Mouse (Mus musculus) naive thymus-derived CD4-positive, alpha-beta T cell, adult 5 months (primary cell): ENCODE measurements around the gene Smad3. TPM values are rescaled to one million over a fixed set of nuclear protein-coding genes. Genes with fewer than 3 reads are reported as not detected.

Source experiments
- polyA plus RNA-seq: library from polyadenylated mRNA; unstranded; fragments of 100-300 nt; shearing (Covaris generic); gene quantifications from one replicate; pipeline ENCODE4 v1.2.1, GENCODE M21; 2017

Gene Smad3
- polyA plus RNA-seq, result 34.9 TPM

GRCm38 (mm10) chr9:63757865-63758440 lies at the start of gene Smad3:
Gene Smad3, minus strand, starts transcription at chr9:63757994.

DNA sequence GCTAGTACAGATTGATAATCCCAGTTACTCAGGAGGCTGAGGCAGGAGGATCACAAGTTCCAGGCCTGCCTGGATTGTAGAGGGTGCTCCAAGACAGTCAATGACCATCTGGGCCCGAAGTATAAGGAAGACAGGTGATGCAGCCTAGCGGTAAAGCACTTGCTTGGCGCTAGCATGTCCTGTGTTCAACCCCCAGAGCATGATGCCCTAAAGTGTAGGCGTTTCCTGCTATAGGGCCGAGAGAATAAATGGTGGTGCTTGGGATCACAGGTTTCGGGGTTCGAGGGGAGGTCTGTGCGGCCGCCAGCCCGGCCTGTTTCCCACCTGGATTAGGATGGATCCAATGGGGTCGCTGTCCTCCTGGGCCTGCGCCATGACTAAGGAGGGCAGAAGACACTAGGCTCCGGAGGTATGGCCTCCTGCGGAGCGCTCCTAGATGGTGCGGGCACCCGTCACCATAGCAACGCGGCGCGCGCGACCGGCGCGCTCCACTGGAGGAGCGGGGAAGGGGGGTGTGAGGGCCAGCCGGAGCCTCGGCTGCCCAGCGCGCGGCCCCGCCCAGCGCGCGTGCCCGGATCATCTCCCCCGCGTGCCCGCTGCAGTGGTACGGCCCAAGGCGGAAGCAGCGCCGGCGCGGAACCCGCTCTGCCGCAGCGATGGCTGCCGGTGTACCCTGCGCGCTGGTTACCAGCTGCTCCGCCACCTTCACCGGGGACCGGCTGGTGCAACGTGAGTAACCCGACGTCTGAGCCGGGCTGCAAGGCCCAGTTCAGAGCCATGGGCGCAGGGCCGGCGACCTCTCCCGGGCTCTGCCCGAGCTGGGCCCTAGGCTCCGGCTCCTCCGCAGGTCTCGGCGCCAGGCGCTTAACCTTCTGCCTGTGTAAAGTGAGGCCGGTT lies 155.5 kb downstream of the Smad3 start, which contains the start of the genes Iqch and Aagab:
Iqch (minus strand) TSS at position 451 of the 897 bp plus-strand sequence.
Aagab (plus strand) TSS at position 618 of the 897 bp plus-strand sequence.

Other genes with a start within 250 kb of the Smad3 start
- gene Iqch, start 155.5 kb downstream of the Smad3 start, polyA plus RNA-seq, result not detected
- gene Aagab, start 155.3 kb downstream of the Smad3 start, polyA plus RNA-seq, result 39.6 TPM